Mouse (Mus musculus) CD8-positive naive resting alpha-beta T cell, adult 2 months (primary cell): Measurements from ENCODE around the gene Fadd.

Source experiments
- DNase-seq, 2 experiments: peaks; one replicate each; pipeline ENCODE4 v3.0.0; 2022; ENCODE audit warnings: low read depth in 2 of 2, low spot score in 2 of 2

Gene Fadd

GRCm38 (mm10) chr7:144581559-144582283 lies 542 bp downstream of the Fadd start:
- peak; percentile 67 to 70 for DNase-seq

GRCm38 (mm10) chr7:144577876-144578275 lies 4.4 kb downstream of the Fadd start:
- DNase-seq: no peak

DNA sequence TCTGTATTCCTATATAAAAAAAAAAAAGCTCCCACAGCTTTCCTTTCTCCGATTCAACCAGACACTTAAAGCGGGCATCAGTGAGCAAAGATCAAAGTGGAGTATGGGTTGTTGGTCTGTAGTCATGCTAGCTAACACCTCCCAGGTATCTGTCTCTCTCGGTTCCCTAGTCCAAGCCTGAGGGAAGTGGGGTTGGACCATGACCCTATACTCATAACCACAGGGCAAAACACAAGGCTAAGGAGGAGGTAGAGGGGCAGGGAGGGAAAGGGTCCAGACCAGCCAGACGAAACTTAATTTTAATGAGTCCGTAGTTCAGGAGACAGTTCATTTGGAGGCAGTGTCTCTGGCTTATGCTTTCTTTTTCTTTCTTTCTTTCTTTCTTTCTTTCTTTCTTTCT lies 10.0 kb downstream of the Fadd start:
- no peak for DNase-seq

DNA sequence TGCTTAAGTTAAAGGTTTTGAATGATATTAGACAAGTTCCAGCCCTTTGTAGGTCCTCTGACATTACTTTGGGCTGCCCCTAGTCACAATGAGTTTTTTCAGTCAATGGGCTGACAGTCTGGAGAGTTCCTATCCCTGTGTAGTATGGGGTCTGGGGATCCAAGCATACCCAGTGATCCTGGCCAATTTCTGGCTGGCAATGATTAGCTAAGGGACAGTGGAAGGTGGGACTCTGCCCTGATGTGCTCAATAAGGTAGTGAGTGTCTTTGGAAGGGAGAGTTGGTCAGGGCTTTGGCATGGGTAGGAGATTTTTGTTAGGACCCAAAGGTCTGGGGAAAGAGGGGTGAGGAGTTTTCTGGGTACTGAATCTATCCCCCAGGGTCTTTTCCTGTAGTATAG lies 10.7 kb downstream of the Fadd start:
- no peak for DNase-seq

DNA sequence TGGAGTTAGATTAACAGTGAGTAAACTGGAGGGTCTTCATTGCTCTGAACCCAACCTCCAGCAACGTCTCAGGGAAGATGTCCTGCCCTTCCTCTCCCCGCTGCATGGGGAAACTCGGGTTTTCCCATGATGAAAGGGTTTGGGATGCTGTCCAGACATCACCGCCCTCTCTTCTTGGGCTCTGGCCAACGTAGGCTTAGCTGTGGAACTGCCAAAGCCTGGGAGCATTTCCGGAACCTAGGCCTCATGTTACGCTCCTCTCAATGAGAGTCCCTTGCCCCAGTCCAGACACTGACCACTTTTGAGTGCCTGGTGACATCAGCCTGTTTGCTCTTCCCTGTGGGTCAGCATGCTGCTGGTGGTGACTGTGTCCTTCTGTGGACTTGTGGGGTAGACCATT lies 12.8 kb downstream of the Fadd start:
- no peak for DNase-seq

DNA sequence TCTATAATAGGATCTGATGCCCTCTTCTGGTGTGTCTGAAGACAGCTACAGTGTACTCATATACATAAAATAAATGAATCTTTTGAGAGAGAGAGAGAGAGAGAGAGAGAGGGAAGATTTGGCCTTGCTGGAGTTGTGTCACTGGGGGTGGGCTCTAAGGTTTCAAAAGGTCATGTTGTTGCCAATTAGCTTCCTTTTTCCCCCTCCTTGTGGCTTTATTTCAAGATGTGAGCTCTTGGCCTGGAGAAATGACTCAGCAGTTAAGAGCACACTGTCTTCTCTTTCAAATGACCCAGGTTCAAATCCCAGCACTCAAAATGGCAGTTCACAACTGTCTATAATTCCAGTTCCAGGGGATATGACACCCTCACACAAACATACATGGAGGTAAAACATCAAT lies 14.2 kb downstream of the Fadd start:
- DNase-seq: no peak

- DNase-seq: no peak
Observed at GRCm38 (mm10) chr7:144566921-144567682, 15.2 kb downstream of the Fadd start.

DNA sequence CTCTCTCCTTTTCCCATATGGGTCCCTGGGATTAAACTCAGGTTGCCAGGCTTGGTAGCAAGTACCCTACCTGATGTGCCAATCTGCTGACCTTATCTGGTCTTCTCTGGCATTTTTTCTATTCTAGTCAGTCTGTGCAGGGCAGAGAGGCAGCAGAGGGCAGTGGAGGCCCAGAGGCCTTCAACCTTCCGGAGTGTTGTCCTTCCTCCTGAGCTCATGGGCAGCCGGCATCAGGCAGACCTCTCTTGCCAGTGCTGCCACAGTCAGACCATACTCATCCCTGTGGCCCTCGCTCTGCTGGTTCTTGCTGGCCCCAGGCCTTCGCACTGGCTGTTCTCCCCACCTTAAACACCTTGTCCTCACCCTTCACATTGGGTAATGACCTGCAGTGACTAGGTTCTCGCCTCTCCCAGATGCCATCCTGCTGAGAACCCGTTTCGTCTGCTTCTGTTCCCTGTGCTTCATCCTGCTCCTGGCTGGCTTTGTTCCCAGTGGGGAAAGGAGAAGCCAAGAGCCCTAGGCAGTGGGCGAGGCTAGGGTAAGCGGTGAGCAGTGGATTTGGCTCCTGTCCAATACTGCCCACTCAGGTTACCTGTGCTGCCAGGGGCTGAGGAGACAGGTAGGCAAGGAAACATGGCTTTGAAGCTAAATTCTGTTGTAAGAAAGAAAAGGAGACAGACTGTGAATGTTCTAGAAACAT lies 18.7 kb downstream of the Fadd start:
- no peak for DNase-seq

- no peak for DNase-seq
Observed at GRCm38 (mm10) chr7:144562016-144562415, 20.2 kb downstream of the Fadd start.

DNA sequence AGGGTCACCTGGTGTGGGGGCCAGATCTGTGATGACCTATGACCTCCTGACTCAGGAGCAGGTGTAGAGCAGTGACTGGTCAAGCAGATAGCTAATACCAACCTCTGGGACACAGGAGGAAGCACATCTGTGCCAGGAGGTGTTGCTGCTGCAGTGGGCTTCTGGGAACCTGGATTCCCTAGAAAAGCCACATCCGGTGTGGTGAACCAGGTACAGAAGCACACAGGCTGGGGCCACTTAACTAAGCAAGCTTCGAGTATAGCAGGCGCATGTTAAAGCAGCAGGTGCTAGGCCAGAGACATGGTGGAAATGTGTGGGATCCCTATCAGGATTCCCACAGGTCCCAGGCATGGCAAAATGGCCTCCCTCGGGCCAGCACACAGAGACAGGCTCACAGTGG lies 21.7 kb downstream of the Fadd start:
- DNase-seq: peak in 1 of 2 experiments; percentile 18

DNA sequence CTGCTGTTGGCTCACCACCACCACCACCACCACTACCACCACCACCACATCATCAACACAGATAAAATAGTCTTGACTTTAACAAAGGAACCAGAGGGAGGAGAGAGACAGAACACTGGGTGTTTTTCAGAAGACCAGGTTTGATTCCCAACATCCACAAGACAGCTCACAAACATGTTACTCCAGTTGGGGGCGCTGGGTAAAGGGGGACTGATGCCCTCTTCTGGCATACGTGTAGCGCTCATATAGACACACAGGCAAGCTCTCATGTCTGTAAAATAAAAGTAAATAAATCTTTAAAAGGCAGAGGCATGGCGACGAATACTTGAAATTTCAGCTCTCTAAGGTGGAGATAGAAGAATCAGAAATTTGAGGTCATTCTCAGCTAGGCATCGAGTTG lies 23.7 kb downstream of the Fadd start:
- no peak for DNase-seq

- no peak for DNase-seq
Observed at GRCm38 (mm10) chr7:144554123-144554472, 28.2 kb downstream of the Fadd start.

DNA sequence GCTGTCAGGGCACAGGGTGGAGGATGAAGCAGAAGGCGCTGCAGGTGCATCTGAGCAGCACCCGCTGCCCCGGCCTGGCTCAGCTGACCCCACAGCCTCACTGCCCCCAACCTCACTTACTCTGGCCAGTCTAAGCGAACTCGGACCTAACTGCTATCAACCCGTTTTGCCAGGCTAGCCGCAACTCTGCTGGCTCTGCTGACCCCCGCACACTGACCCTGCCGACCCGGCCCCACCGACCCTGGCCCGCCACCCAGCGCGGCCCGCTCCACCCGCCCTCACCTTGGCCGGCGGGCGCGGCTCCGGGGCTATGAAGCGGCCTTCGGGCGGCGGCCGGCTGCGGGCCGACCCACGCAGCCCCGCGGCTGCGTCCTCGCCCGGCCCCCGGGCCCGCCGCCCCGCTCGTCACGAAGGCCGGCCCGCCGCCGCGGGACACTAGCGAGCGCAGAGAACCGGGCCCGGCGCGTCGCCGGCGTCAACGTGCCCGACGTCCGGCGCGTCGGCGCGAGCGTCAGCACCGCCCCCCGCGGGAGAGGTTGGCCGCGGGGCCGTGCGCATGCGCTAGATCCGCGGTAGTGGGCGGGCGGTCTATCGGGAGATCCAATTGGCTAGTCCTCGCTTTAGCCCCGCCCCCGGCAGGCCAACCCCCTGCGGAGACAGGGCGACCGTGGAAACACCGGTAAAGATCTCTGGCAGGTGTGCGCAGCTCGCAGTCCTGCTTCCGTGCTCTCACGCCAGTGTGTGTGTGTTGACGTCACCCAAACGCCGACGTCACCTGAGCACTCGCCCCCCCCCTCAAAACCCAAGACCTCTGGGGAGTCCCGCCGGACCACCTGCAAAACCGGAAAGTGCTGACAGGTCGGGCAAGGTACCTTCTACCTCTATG lies 28.8 kb downstream of the Fadd start, which contains the start of gene Ppfia1:
TSS of gene Ppfia1 (minus strand) at position 493 of the 886 bp plus-strand sequence.
- DNase-seq: peak; percentile 98

DNA sequence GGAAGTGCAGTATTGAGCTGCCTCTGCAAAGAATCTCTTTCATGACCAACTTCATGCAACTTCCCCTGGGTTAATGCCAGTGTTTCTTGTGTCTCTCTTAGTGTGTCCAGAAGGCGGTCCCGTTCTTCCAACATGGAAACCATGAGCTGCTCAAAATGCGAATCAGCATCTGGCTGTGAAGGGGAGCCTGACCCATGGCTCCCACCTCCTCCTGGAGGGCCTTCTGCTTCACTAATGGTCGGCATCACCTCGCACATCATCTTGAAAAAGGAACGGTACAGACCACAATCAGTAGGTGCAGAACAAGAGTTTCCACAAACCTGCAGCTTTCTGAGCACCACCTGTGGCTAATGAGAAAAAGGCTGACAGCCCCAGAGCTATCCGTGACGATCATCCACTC lies 30.0 kb downstream of the Fadd start:
- no peak for DNase-seq

GRCm38 (mm10) chr7:144550811-144551210 lies 31.5 kb downstream of the Fadd start:
- no peak for DNase-seq

DNA sequence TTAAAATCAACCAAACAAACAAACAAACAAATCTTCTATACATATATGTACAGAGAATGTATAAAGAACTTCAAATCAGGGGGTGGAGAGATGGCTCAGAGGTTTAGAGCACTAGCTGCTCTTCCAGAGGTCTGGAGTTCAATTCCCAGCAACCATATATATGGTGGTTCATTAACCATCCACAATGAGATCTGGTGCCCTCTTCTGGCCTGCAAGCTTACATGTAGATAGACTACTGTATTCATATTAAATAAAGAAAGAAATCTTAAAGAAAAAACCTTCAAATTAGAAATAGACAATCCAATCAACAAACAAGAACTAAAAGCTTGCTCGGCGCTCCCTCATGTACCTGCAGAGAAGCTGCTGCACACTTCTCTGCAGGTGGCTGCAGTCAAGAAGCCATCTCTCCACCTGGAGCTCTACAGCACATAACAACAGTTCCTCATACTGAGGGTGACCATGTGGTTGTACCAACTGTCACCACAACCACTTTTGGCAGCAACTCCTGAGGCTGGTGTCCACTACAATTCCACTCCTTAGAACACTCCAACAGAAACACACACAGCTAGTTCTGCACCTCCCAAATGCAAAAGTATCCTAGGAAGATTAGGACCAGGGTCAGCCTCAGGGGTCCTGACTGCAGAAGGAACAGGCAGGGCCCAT lies 32.2 kb downstream of the Fadd start:
- DNase-seq: no peak

DNA sequence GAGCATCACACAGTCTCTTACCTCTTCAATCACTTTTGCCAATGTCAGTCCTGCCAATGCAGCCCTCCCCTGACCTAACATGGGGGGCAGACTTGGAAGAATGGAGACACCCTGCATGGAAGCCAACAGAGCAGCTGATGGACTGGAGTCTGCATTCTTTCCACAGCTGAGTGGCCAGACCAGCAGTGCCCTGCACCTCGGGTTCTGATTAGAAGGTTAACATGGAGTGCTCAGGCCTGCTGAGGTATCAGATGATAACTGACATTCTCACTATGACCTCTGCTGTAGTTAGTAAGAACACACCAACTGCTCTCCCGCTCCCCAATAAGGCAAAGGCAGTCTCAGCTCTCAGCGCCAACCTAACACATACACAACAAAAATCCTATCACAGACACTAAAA lies 37.0 kb downstream of the Fadd start:
- DNase-seq: no peak

- no peak for DNase-seq
Observed at GRCm38 (mm10) chr7:144541351-144541750, 40.9 kb downstream of the Fadd start.

GRCm38 (mm10) chr7:144539146-144539545 lies 43.1 kb downstream of the Fadd start:
- no peak for DNase-seq

GRCm38 (mm10) chr7:144538030-144538644 lies 44.1 kb downstream of the Fadd start:
- DNase-seq: no peak
